ENCODE assay signal across 10 mouse cellular contexts in genomic region chr4:136324226-136324625, GRCm38 (mm10). TPM values are rescaled to one million over a fixed set of nuclear protein-coding genes. Genes with fewer than 3 reads are reported as not detected.
DNase-seq lines count a peak whose midpoint lies in the region; ATAC-seq and TF ChIP-seq lines count a peak whose summit lies in the region.
"Had no signal": no experiment of that assay in that cellular context is flagged by ENCODE, and none has a peak within 500 bp of the region (broad histone marks: within the 10 kb centered on the region; RNA-seq: fewer than 3 reads in every experiment).

No protein-coding gene starts in this region.

- H3K9me3 ChIP-seq in embryonic facial prominence, embryonic 14.5 days (ENCODE audit: control insufficient read depth, low read length): no peaks in the 10 kb centered on the region
- no peaks in the 10 kb centered on the region for H3K9me3 ChIP-seq in embryonic facial prominence, embryonic 10.5 days
- no peaks in the 10 kb centered on the region for H3K9me3 ChIP-seq in liver, postnatal 0 days (ENCODE audit: low read length)
- H3K9me3 ChIP-seq: liver, embryonic 13.5 days; neural tube, embryonic 12.5 days had no signal

- peaks cover 89% of the 10 kb centered on the region for H3K36me3 ChIP-seq in embryonic facial prominence, embryonic 14.5 days (ENCODE audit: control insufficient read depth, insufficient read depth, low read length)
- H3K36me3 ChIP-seq in embryonic facial prominence, embryonic 10.5 days (replicated peaks): peaks cover 96% of the 10 kb centered on the region
- H3K36me3 ChIP-seq in liver, postnatal 0 days (replicated peaks; ENCODE audit: insufficient read depth, low read length): peaks cover 70% of the 10 kb centered on the region
- H3K36me3 ChIP-seq in thymus, adult 2 months (ENCODE audit: control insufficient read depth, insufficient read depth, low read length): peaks cover 78% of the 10 kb centered on the region

- no peak for TF ChIP-seq POLR2A in thymus, adult 2 months (IDR thresholded peaks at IDR 0.05; ENCODE audit: control insufficient read depth, extremely low read depth, insufficient read depth, low read length, poor library complexity)

- no peak overlapping the region for H3K4me2 ChIP-seq in embryonic facial prominence, embryonic 14.5 days (ENCODE audit: low read depth, low read length)
- no peak overlapping the region for H3K4me2 ChIP-seq in liver, postnatal 0 days (ENCODE audit: low read depth, low read length)
- H3K4me2 ChIP-seq: liver, embryonic 13.5 days; neural tube, embryonic 12.5 days had no signal

- intact Hi-C loops in heart, postnatal 10 days (cut with DNase I): loop anchor here (1.0 to 5.0 kb wide), 2 partner anchors 64 to 122 kb away; no protein-coding TSS in a partner anchor

- no peak for TF ChIP-seq EP300 in liver, postnatal 0 days (IDR thresholded peaks at IDR 0.05; ENCODE audit: low read depth)

- H3K27me3 ChIP-seq in embryonic facial prominence, embryonic 14.5 days (replicated peaks; ENCODE audit: control insufficient read depth, insufficient read depth, low read length): no peaks in the 10 kb centered on the region
- no peaks in the 10 kb centered on the region for H3K27me3 ChIP-seq in embryonic facial prominence, embryonic 10.5 days (replicated peaks; ENCODE audit: low read depth, poor library complexity, severe bottlenecking)
- no peaks in the 10 kb centered on the region for H3K27me3 ChIP-seq in liver, postnatal 0 days (ENCODE audit: insufficient read depth, low read length)
- no peaks in the 10 kb centered on the region for H3K27me3 ChIP-seq in thymus, adult 2 months (ENCODE audit: control insufficient read depth, insufficient read depth, low read length)
- H3K27me3 ChIP-seq: liver, embryonic 13.5 days; neural tube, embryonic 12.5 days had no signal

- 40% methylated on average over 2 of the region's 2 CpGs for WGBS in embryonic facial prominence, embryonic 14.5 days
- WGBS in embryonic facial prominence, embryonic 10.5 days: 66% methylated on average over 2 of the region's 2 CpGs
- 86% methylated on average over 2 of the region's 2 CpGs for WGBS in liver, postnatal 0 days (ENCODE audit: insufficient replicate concordance)
- WGBS in thymus, adult 2 months: 84% methylated on average over 2 of the region's 2 CpGs

- no peak overlapping the region for H3K27ac ChIP-seq in embryonic facial prominence, embryonic 14.5 days (replicated peaks; ENCODE audit: low read depth, low read length)
- H3K27ac ChIP-seq in embryonic facial prominence, embryonic 10.5 days (replicated peaks): no peak overlapping the region
- H3K27ac ChIP-seq in liver, postnatal 0 days (ENCODE audit: low read depth): no peak overlapping the region
- H3K27ac ChIP-seq in thymus, adult 2 months (ENCODE audit: control insufficient read depth, insufficient read depth, low read length): no peak overlapping the region
- H3K27ac ChIP-seq: liver, embryonic 13.5 days; neural tube, embryonic 12.5 days had no signal

- DNase-seq in embryonic facial prominence, embryonic 14.5 days (ENCODE audit: low spot score): peak; percentile 31
- no peak for DNase-seq in embryonic facial prominence, embryonic 10.5 days (ENCODE audit: low spot score)
- DNase-seq in liver, postnatal 0 days: no peak
- DNase-seq in liver: no peak
- peak; percentile 47 to 58 for DNase-seq in heart, postnatal 10 days
- peak; percentile 29 for DNase-seq in retina, embryonic 14.5 days (ENCODE audit: low spot score)
- DNase-seq in thymus, postnatal 4 days: no peak
- no peak for DNase-seq in thymus, adult 2 months
- DNase-seq: liver, embryonic 13.5 days had no signal

- no peak overlapping the region for H3K4me3 ChIP-seq in embryonic facial prominence, embryonic 14.5 days (ENCODE audit: low read depth, low read length)
- H3K4me3 ChIP-seq in embryonic facial prominence, embryonic 10.5 days: no peak overlapping the region
- H3K4me3 ChIP-seq in liver, postnatal 0 days (ENCODE audit: low read depth, low read length): no peak overlapping the region
- H3K4me3 ChIP-seq in thymus, adult 2 months (ENCODE audit: control insufficient read depth, insufficient read depth, low read length): no peak overlapping the region
- H3K4me3 ChIP-seq: liver, embryonic 13.5 days; neural tube, embryonic 12.5 days had no signal

- ATAC-seq in embryonic facial prominence, embryonic 14.5 days (ENCODE audit: low read depth): no peak
- no peak for ATAC-seq in liver, postnatal 0 days

- peak; percentile 44 for TF ChIP-seq CTCF in liver, postnatal 0 days (IDR thresholded peaks at IDR 0.05; ENCODE audit: low read depth)
- TF ChIP-seq CTCF in thymus, adult 2 months (IDR thresholded peaks at IDR 0.05; ENCODE audit: borderline replicate concordance, control insufficient read depth, extremely low read depth, insufficient read depth, low read length, poor library complexity): no peak

- H3K9ac ChIP-seq in embryonic facial prominence, embryonic 14.5 days (ENCODE audit: low read depth, low read length): no peak overlapping the region
- no peak overlapping the region for H3K9ac ChIP-seq in liver, postnatal 0 days (replicated peaks)
- H3K9ac ChIP-seq: liver, embryonic 13.5 days; neural tube, embryonic 12.5 days had no signal

- H3K4me1 ChIP-seq in embryonic facial prominence, embryonic 14.5 days (ENCODE audit: control insufficient read depth, insufficient read depth, low read length): no peaks in the 10 kb centered on the region
- no peaks in the 10 kb centered on the region for H3K4me1 ChIP-seq in embryonic facial prominence, embryonic 10.5 days
- no peaks in the 10 kb centered on the region for H3K4me1 ChIP-seq in liver, postnatal 0 days (ENCODE audit: insufficient read depth)
- no peaks in the 10 kb centered on the region for H3K4me1 ChIP-seq in thymus, adult 2 months (replicated peaks; ENCODE audit: control insufficient read depth, insufficient read depth, low read length)
- H3K4me1 ChIP-seq: liver, embryonic 13.5 days; neural tube, embryonic 12.5 days had no signal

RNA-seq across cellular contexts. Expression of gene Hnrnpr, which starts 13.5 kb away (rescaled TPM):
- 126 and 157 TPM in 2 replicates for polyA plus RNA-seq in embryonic facial prominence, embryonic 14.5 days (2014; fragmentation: Nextera tagmentation; extraction: Ambion mirVana)
- 227 and 246 TPM in 2 replicates for polyA plus RNA-seq in embryonic facial prominence, embryonic 10.5 days (2016; fragmentation: Nextera tagmentation; extraction: Ambion mirVana)
- polyA plus RNA-seq in liver, postnatal 0 days (2015; fragmentation: Nextera tagmentation; extraction: Ambion mirVana): 36.6 and 39.1 TPM in 2 replicates
- total RNA-seq in heart, postnatal 10 days (2021): 10 to 100 TPM; 70.8 to 74.4 TPM
- 21.0 and 21.5 TPM in 2 replicates for polyA plus RNA-seq in thymus, adult 2 months (2012; rRNA removed)

RNA-seq across cellular contexts. Expression of gene Zfp46, which starts 39.7 kb away (rescaled TPM):
- 24.2 and 27.3 TPM in 2 replicates for polyA plus RNA-seq in embryonic facial prominence, embryonic 14.5 days (2014; fragmentation: Nextera tagmentation; extraction: Ambion mirVana)
- 24.2 and 26.2 TPM in 2 replicates for polyA plus RNA-seq in embryonic facial prominence, embryonic 10.5 days (2016; fragmentation: Nextera tagmentation; extraction: Ambion mirVana)
- polyA plus RNA-seq in liver, postnatal 0 days (2015; fragmentation: Nextera tagmentation; extraction: Ambion mirVana): 1.6 and 1.9 TPM in 2 replicates
- total RNA-seq in heart, postnatal 10 days (2021): 10 to 100 TPM; 60.5 to 70.1 TPM
- 15.6 and 18.7 TPM in 2 replicates for polyA plus RNA-seq in thymus, adult 2 months (2012; rRNA removed)

Comparison
In these comparisons a context has a peak if more than half of its experiments do, and no peak if none do; other contexts are left out.
1. DNase-seq: peak in embryonic facial prominence, embryonic 14.5 days (single experiment), heart, postnatal 10 days (2 of 2) and retina, embryonic 14.5 days (single experiment); none in embryonic facial prominence, embryonic 10.5 days (single experiment), liver, postnatal 0 days (single experiment), liver (single experiment), thymus, postnatal 4 days (single experiment) and thymus, adult 2 months (single experiment).